Mouse (Mus musculus): ENCODE measurements around the gene Ahnak2.
A peak's percentile ranks its signal among the peaks of the same experiment; 100 is the strongest.

Ahnak2 gene

DNA sequence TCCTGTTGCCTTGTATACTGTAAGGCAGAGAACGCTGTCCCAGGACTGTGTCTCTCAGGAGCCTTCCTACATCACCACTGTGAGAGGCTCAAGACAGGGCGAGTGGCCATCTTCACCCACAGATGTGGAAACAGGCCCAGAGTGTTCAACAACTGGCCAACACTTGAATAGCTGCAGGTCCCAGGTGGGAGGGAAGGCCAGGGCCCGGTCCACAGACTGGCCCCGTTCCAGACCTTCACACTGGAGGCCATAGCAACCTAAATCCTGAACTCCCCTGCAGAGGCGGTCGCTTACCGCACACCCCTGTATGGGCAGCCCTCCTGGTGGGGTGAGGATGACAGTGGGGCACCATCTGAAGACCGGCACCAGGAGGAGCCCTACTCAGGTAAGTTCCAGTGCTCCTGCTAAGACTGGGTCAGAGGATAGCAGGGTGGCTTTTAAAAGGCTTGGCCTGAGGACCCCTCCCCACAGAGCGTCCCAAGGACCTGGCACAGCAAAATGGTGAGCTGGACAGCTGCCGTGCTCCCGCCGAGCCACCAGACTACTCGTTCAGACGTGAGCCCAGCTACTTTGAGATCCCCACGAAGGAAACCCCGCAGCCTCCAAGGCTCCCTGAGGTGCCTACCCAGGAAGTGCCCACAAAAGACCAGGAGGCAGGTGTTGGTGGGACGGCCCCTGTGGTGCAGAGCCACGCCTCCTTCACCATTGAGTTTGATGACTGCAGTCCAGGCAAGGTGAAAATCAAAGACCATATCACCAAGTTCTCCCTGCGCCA lies 67.4 kb downstream of the Ahnak2 start:
- DNase-seq (ENCODE audit: low read depth, low spot score), result no peak

DNA sequence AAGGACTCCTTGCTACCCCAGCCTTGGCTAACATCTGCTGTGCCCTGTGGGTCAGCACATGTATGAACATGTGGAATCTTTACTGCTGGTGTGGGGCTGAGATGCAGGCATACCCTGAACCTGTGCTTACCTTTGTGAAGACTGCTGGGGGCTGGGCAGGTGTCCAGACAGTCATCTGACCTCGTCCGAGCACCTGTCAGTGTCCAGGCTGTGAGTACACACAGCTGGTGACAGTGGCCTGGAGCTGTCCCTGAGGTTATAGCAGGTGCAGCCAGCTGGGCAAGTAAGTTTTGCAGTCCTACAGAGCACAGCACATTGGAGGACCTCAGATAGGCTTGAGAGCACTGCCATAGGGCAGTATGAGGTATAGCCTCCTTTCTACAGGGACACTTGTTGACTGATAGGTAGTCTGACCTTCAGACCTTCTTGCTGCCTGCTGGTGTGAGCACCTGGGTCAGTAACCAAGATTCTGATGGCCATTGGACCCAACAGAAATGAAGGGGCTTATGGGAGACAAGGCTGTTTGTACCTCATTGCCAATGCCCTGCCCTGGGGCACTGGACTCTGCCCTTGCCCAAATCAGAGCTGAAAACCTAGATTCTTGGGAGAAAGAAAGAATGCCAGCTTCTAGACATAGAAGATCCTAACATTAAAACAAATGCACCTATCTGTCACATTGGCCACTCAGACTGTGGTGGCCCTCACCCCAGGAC lies 68.2 kb downstream of the Ahnak2 start:
- DNase-seq (ENCODE audit: low read depth, low spot score), result no peak

DNA sequence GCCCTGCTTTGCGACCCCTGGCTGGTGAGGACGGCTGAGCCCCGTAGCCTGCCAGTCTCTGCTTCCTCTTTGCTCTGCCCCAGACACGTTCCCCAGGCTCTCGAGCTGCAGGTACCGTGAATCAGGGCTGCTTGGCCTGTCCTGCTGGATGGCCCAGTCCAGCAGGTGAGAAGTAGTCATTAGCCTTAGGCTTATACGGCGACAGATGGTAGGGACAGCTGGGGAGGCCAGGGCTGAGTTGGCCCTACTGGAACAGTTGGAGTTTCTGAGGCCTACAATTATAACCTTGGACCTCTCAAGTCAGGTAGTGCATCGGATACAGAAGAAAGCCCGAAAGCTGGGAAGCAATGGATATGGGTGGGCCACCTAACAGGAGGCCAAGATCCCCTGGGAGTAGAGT lies 69.9 kb downstream of the Ahnak2 start:
- DNase-seq (ENCODE audit: low read depth, low spot score), result no peak

DNA sequence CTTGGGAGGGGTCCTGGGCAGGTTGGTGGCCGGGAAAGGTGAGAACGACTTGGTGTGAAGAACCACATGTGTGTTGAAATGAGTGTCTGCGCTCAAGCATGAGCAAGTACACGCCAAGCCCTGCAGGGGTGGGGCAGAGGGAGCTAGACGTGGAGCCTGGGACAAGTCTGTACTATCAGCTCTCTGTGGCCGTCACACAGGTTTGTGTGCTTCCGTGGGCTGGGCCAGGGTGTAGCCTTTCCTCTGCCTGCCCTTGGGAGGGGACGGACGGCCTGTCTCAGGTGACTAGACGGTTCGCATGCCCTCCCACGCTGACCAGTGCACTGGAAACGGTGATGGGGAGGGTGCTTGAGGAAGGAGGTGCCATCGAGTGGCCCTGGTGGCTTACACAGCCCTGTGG lies 71.6 kb downstream of the Ahnak2 start:
- DNase-seq (ENCODE audit: low read depth, low spot score), result no peak

DNA sequence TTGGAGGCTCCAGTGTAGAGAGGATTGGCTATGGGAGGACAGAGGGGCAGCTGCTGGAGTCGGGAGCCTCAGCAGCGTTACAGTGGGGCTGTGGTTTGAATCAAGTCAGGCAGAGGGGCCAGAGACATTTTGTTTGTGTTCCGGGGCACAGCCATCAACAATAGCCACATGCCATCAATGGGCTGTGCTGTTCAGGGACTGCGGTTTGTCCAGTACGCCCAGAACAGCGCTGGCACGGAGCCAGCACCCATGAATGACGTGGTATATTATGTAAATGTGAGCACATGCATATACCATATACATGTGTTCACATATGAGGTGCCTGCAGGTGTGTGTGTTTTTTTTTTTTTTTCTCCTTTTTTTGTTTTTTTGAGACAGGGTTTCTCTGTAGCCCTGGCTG lies 74.7 kb downstream of the Ahnak2 start:
- DNase-seq (ENCODE audit: low read depth, low spot score), result no peak

DNA sequence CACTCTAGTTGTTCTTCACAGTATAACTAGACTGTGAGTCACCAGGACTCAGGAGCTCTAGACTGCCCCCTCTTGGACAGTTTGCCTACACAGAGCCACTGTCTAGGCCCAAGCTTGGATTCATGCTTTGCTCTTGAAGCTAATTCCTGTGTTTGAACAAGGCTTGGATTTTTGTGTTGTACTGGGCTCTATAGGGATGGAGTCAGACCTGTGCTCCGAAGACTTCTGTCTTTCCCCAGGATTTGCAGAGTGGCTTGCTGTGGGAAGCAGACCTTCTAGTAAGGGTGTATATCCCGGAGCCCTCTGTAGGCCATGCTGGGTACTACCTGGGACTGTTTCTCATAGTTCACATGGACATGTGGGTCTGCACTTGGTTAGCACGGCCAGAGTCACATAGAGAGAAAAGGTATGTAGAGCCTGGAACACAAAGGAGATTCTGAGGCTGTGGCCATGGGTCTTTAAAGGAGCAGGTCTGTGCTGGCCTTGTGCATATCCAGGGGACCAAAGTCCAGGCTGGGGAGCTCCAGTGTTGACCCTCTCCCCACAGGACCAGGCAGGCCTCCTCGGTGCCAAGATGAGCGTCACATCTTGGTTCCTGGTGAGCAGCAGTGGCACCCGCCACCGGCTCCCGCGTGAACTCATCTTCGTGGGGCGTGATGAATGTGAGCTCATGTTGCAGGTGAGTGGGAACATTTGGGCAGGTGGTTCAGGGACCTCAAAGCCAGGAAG lies 78.2 kb downstream of the Ahnak2 start:
- DNase-seq (ENCODE audit: low read depth, low spot score), result peak; percentile 88

DNA sequence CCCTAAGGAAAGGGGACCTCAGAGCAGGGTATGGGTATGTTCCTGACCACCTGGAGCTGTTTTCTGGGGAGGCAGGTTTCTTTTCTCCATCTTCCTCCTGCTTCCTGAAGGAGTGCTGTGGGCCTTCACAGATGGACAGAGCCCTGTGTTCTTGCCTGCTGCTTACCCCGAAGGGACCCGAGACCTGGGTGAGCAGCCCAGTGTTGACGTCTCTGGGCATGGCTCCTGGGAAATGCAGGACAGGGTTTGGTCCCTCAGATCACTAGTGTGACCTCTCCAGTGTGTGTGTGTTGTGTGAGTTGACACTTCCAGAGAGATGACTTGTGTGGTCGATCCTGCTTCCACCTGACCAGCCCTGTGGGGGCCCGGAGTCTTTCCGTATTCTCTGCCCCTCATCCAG lies 79.0 kb downstream of the Ahnak2 start:
- DNase-seq (ENCODE audit: low read depth, low spot score), result no peak

DNA sequence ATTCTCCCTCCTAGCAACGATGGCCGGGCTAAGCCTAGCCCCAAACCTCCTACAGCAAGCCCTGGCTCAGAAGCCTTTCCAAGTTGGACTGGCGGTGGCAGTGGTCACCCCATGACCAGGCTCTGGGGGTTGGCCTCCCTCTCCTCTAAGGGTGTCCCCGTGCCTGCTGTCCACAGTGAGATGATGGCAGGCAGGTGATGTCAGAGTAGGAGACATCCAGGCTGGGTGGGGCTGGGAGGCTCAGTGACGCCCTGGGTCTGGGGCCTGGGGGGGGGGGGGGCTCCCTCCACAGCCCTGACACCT lies 79.5 kb downstream of the Ahnak2 start:
- no peak for DNase-seq (ENCODE audit: low read depth, low spot score)

DNA sequence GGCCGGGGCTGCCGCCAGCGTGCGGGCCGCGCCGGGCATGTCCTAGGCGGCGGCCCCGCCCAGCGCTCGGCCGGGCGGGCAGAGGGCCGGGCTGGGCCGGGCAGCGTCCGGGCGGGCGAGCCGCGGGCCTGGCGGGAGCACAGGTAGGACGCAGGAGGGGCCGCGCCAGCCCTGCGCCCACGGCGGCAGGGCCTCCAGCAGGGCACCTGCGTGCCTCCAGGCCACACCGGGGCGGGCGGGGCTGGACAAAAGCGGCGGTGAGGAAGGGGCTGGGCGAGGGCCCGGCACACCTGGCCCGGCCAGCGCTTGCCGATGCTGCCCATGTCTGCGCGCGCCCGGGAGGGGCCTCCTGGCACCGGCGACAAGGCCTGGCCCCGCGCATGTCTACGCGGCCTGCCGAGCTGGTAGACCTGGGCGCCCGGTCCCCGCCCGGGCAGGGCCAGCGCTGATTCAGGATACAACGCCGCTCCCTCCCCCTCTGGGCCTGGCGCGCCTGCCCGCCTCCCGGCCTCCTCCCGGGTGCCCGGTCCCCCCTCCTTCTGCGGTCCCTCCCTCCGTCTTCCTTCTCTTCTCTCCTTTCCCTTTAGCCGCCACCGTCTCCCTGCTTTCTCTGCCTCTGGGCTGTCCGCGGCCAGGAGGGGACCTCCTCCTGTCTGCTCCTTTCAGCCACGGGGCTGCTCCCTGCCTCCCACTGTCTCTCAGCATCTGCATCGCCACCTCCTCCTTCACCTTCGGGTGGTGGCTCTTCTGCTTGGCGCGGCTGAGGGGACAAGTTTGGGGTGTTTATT lies 80.0 kb downstream of the Ahnak2 start:
- DNase-seq (ENCODE audit: low read depth, low spot score), result peak; percentile 58

All from A20 (cell line).